Mouse (Mus musculus) limb, embryonic 14.5 days (tissue): ENCODE measurements around the gene Lcmt1. TPM values are rescaled to one million over a fixed set of nuclear protein-coding genes. Genes with fewer than 3 reads are reported as not detected.
A peak's percentile ranks its signal among the peaks of the same experiment; 100 is the strongest.

Experiments
- ATAC-seq: fragments of 200-750 bp; cut with Nextera tagmentation; 2 replicates; pipeline ENCODE4 v1.8.0; 2017; ENCODE audit warnings: low read depth, moderate number of reproducible peaks, moderate TSS enrichment; ENCODE audit not compliant: low FRiP score
- DNase-seq: peaks from one replicate; pipeline ENCODE4 v3.0.0-alpha.2; 2015; ENCODE audit warnings: low spot score
- H3K27ac ChIP-seq: fragments of 300-500 bp; sonication (generic); replicated peaks from 2 replicates; pipeline ENCODE4 v1.5.1; 2014; ENCODE audit warnings: low read depth, mild to moderate bottlenecking, low read length, moderate library complexity, mixed read lengths
- H3K27me3 ChIP-seq: fragments of 300-500 bp; sonication (generic); 2 replicates; pipeline ENCODE4 v1.6.1; 2014; ENCODE audit warnings: low read length, mixed read lengths; ENCODE audit not compliant: control insufficient read depth, insufficient read depth
- H3K36me3 ChIP-seq: fragments of 300-500 bp; sonication (generic); 2 replicates; pipeline ENCODE4 v1.6.1; 2014; ENCODE audit warnings: mild to moderate bottlenecking, low read length, moderate library complexity, mixed read lengths; ENCODE audit not compliant: control insufficient read depth, insufficient read depth
- H3K4me1 ChIP-seq: fragments of 300-500 bp; sonication (generic); 2 replicates; pipeline ENCODE4 v1.6.1; 2014; ENCODE audit warnings: antibody characterized with exemption, low read length, mixed read lengths; ENCODE audit not compliant: control insufficient read depth, insufficient read depth
- H3K4me2 ChIP-seq: fragments of 300-500 bp; sonication (generic); replicated peaks from 2 replicates; pipeline ENCODE4 v1.6.1; 2014; ENCODE audit warnings: low read depth, mild to moderate bottlenecking, low read length, moderate library complexity; ENCODE audit not compliant: severe bottlenecking
- H3K4me3 ChIP-seq: fragments of 300-500 bp; sonication (generic); replicated peaks from 2 replicates; pipeline ENCODE4 v1.5.1; 2014; ENCODE audit warnings: low read length
- H3K9ac ChIP-seq: fragments of 300-500 bp; sonication (generic); 2 replicates; pipeline ENCODE4 v1.6.1; 2014; ENCODE audit warnings: mild to moderate bottlenecking, low read depth, low read length, moderate library complexity; ENCODE audit not compliant: severe bottlenecking
- H3K9me3 ChIP-seq: fragments of 300-500 bp; sonication (generic); 2 replicates; pipeline ENCODE4 v1.6.1; 2016; ENCODE audit warnings: low read length; ENCODE audit not compliant: control insufficient read depth
- POLR2A ChIP-seq: fragments of 200-500 bp; IDR thresholded peaks from 2 replicates; pipeline ENCODE4 v1.8.0; 2012; ENCODE audit warnings: inconsistent platforms, mild to moderate bottlenecking, moderate library complexity, borderline replicate concordance; ENCODE audit not compliant: insufficient read depth, insufficient read length; ENCODE audit errors: extremely low read depth
- WGBS: fragments of 180-500 bp; shearing (Covaris S2); extraction: QIAGEN DNeasy Blood & Tissue Kit; methylation state at CpG from one replicate; pipeline ENCODE4 v1.1.7; 2014; 5-methylcytosine and 5-hydroxymethylcytosine counted together
- polyA plus RNA-seq, 2 experiments: library from polyadenylated mRNA; depleted of rRNA in 1 of 2; stranded (reverse) in 1 of 2; unstranded in 1 of 2; fragments of >200 nt; fragmentation: Nextera tagmentation in 1 of 2; extraction: Ambion mirVana in 1 of 2; gene quantifications; 2 replicates each; pipeline versions ENCODE4 v1.2.1 to v1.2.3; 2012 to 2014

Lcmt1 gene
- polyA plus RNA-seq, 2 experiments, result 35.2 to 44.2 TPM

DNA sequence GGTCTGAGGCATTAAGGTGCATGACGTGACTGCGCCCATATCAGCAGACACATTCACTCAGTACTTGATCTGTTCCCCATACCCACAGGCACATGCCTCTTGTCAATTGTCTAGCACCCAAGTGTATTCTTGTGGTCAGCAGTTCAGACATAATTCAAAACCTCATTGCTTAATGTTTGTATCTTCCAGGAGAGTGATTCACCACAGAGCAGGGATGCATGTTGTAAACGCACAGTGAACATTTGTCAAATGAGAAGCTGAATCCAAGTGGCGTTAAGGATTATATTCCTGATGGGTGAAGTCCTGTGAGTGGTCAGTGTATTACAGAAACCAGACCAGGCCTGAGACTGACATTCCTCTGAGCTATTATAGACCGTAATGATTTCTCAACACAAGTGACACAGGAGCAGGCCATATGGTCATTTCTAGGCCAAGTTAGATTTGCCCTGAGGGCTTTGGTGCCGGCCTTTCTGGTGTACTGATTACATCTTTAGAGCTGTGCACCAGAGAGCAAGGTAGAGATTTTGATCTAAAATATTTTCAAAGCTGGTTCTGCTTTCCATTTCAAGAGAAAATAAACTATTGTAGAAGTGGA is 20.2 kb downstream of the Lcmt1 start:
- Histone ChIP-seq H3K27me3 (no peaks in the 10 kb centered on the region), H3K4me2 (no peak overlapping the region), H3K4me1 (no peaks in the 10 kb centered on the region), H3K27ac (no peak overlapping the region), H3K4me3 (no peak overlapping the region), H3K36me3 (peaks cover 30% of the 10 kb centered on the region), H3K9ac (no peak overlapping the region), H3K9me3 (no peaks in the 10 kb centered on the region)
- WGBS, result 78% methylated on average over 6 of the region's 6 CpGs
- ATAC-seq, result no peak
- no peak for DNase-seq
- TF ChIP-seq POLR2A, result no peak

DNA sequence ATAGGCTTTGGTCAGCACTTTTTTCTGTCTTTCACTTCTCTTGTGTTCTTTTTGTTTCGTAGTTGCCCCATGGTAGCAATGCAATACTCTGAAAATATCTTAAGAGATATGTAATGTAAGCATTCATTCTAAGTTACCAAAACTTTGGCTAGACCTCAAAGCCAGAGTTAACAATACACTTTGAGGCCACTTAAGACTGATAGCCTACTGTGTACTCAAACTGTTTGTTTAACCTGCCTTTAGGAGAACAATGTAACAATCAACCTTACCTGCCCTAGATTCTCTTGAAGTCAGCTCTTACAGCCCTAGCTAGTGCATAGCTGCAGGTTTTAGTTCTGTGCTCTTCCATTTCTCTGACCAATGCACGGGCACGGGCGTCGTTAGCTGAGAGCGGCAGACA is 24.7 kb downstream of the Lcmt1 start:
- no peak overlapping the region for H3K9ac ChIP-seq
- TF ChIP-seq POLR2A, result no peak
- no peak overlapping the region for H3K4me2 ChIP-seq
- H3K4me3 ChIP-seq, result no peak overlapping the region
- H3K4me1 ChIP-seq, result no peaks in the 10 kb centered on the region
- 91% methylated on average over 6 of the region's 6 CpGs for WGBS
- ATAC-seq (no peak), DNase-seq (no peak)
- H3K27ac ChIP-seq, result no peak overlapping the region
- H3K36me3 ChIP-seq, result peaks cover 19% of the 10 kb centered on the region
- no peaks in the 10 kb centered on the region for H3K27me3 ChIP-seq
- H3K9me3 ChIP-seq, result no peaks in the 10 kb centered on the region

- TF ChIP-seq POLR2A, result no peak
- no peak for DNase-seq
- Histone ChIP-seq H3K9me3 (no peaks in the 10 kb centered on the region), H3K4me3 (no peak overlapping the region), H3K4me2 (no peak overlapping the region), H3K27me3 (no peaks in the 10 kb centered on the region), H3K4me1 (no peaks in the 10 kb centered on the region), H3K27ac (no peak overlapping the region), H3K9ac (no peak overlapping the region), H3K36me3 (peaks cover 22% of the 10 kb centered on the region)
- 91% methylated on average over 5 of the region's 5 CpGs for WGBS
- no peak for ATAC-seq
Measured at GRCm38 (mm10) chr7:123396900-123397299, 27.3 kb downstream of the Lcmt1 start.

GRCm38 (mm10) chr7:123397369-123397768 is 27.8 kb downstream of the Lcmt1 start:
- DNase-seq, result no peak
- H3K4me2 ChIP-seq, result no peak overlapping the region
- WGBS, result 62% methylated on average over 8 of the region's 8 CpGs
- no peak overlapping the region for H3K9ac ChIP-seq
- ATAC-seq, result no peak
- H3K27me3 ChIP-seq, result no peaks in the 10 kb centered on the region
- H3K27ac ChIP-seq, result no peak overlapping the region
- H3K4me1 ChIP-seq, result no peaks in the 10 kb centered on the region
- TF ChIP-seq POLR2A, result no peak
- H3K4me3 ChIP-seq, result no peak overlapping the region
- H3K36me3 ChIP-seq, result peaks cover 27% of the 10 kb centered on the region
- no peaks in the 10 kb centered on the region for H3K9me3 ChIP-seq

GRCm38 (mm10) chr7:123397931-123398330 is 28.3 kb downstream of the Lcmt1 start:
- Histone ChIP-seq H3K27me3 (no peaks in the 10 kb centered on the region), H3K27ac (no peak overlapping the region), H3K36me3 (peaks cover 28% of the 10 kb centered on the region), H3K4me2 (no peak overlapping the region), H3K9me3 (no peaks in the 10 kb centered on the region), H3K4me3 (no peak overlapping the region), H3K4me1 (no peaks in the 10 kb centered on the region), H3K9ac (no peak overlapping the region)
- DNase-seq, result no peak
- no peak for ATAC-seq
- TF ChIP-seq POLR2A, result no peak
- 88% methylated on average over 8 of the region's 8 CpGs for WGBS

DNA sequence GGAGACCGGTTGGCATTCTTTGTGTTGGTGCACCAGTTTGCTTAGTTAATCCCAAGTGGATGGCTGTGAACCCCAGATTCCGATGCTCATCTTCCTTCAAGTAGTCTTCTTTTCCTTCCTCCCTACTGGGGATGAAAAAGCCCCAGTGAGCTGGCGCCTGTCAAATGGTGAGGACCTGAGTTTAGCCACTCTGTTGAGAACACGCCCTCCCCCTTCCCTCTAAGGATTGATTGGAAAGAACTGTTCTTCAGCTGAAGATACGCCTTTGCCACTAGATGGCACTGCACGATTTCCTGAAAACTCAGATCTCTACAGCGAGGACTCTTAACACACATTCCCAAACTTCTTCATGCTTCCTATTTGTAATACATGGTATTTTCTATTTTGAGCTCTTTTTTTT is 29.2 kb downstream of the Lcmt1 start:
- peak; percentile 73 for ATAC-seq
- WGBS, result 27% methylated on average over 7 of the region's 7 CpGs
- H3K9ac ChIP-seq, result no peak overlapping the region

More for the DNA sequence above, 29.2 kb downstream of the Lcmt1 start:
- Histone ChIP-seq H3K4me2 (no peak overlapping the region), H3K27ac (no peak overlapping the region), H3K9me3 (no peaks in the 10 kb centered on the region), H3K27me3 (no peaks in the 10 kb centered on the region), H3K4me1 (no peaks in the 10 kb centered on the region), H3K4me3 (no peak overlapping the region), H3K36me3 (peaks cover 29% of the 10 kb centered on the region)
- no peak for TF ChIP-seq POLR2A
- peak; percentile 83 for DNase-seq
